ENCODE assay signal across 11 mouse cellular contexts in the genomic region with DNA sequence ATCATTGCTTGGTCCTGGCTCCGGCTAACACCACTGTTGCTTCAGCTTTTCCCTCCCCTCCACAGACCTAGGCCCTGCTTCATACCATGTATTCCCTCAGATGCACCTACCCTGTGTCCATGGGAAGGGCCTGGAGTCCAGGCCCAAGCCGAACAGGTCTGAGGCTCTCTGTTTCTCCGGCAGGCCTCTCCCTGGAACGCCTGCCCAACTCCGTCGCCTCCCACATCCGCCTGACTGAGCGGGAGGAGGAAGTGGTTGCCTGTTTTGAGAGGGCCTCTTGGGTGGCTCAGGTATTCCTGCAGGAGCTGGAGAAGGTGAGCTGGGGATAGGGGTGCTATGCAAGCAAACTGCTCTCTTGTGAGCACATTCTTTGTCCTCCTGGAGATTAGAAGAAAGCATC. TPM values are rescaled to one million over a fixed set of nuclear protein-coding genes. Genes with fewer than 3 reads are reported as not detected.
DNase-seq lines count a peak whose midpoint lies in the region.
"Had no signal": no experiment of that assay in that cellular context is flagged by ENCODE, and none has a peak within 500 bp of the region (broad histone marks: within the 10 kb centered on the region; RNA-seq: fewer than 3 reads in every experiment).

No protein-coding gene starts in this region.

- DNase-seq in heart, adult 11 months, result peak; percentile 94
- DNase-seq in heart, adult 8-10 months (ENCODE audit: low spot score), result no peak
- DNase-seq in urinary bladder, postnatal 14 days (ENCODE audit: low spot score), result peak; percentile 43
- no peak for DNase-seq in urinary bladder, adult 2 months (ENCODE audit: low spot score)
- peak; percentile 66 for DNase-seq in lung, postnatal 10 days
- DNase-seq in thymus, postnatal 4 days, result peak; percentile 33
- DNase-seq in right cerebral cortex, postnatal 14 days, result no peak
- no peak for DNase-seq in adrenal gland, postnatal 10 days
- DNase-seq: cerebellum, adult 9-11 months; forebrain, postnatal 0 days; heart, postnatal 4 days had no signal

RNA-seq across cellular contexts. Expression of a gene that starts 24.1 kb away (rescaled TPM):
- 10 to 100 TPM; 19.2 to 31.4 (median 26.0) TPM for total RNA-seq in heart, adult 8-10 months (2022)
- 14.6 and 20.5 TPM in 2 replicates for polyA plus RNA-seq in urinary bladder, adult 2 months (2012; rRNA removed)
- total RNA-seq in adrenal gland, postnatal 10 days (2021), result 10 to 100 TPM; 11.7 to 13.7 TPM

RNA-seq across cellular contexts. Expression of a gene that starts 41.0 kb away (rescaled TPM):
- 10 to 100 TPM; 56.1 to 70.7 (median 59.8) TPM for total RNA-seq in heart, adult 8-10 months (2022)
- 81.4 and 89.1 TPM in 2 replicates for polyA plus RNA-seq in urinary bladder, adult 2 months (2012; rRNA removed)
- 100 to 1,000 TPM; 124 to 155 TPM for total RNA-seq in adrenal gland, postnatal 10 days (2021)

Comparison
In these comparisons a context has a peak if more than half of its experiments do, and no peak if none do; other contexts are left out.
1. DNase-seq: peak in heart, adult 11 months (single experiment), urinary bladder, postnatal 14 days (single experiment), lung, postnatal 10 days (single experiment) and thymus, postnatal 4 days (single experiment); none in heart, adult 8-10 months (single experiment), urinary bladder, adult 2 months (single experiment), right cerebral cortex, postnatal 14 days (single experiment) and adrenal gland, postnatal 10 days (single experiment).